Mouse (Mus musculus): ENCODE measurements at regions not wholly inside any gene's neighbourhood (a gene's known extent, or its start where the extent isn't known, plus 50 kb on each side); places are given as distances from the start of the nearest gene placed in this dataset.

GRCm38 (mm10) chr5:111844528-111844927 is 110.8 kb downstream of the Gm26897 start:
- Histone ChIP-seq H3K9me3 (replicated peaks; ENCODE audit: control insufficient read depth, low read length) (no peaks in the 10 kb centered on the region), H3K4me2 (ENCODE audit: low read depth, low read length) (no peak overlapping the region), H3K4me3 (replicated peaks; ENCODE audit: low read length) (no peak overlapping the region), H3K36me3 (ENCODE audit: control insufficient read depth, insufficient read depth, low read length) (no peaks in the 10 kb centered on the region), H3K4me1 (ENCODE audit: control insufficient read depth, insufficient read depth, low read length) (no peaks in the 10 kb centered on the region), H3K27me3 (ENCODE audit: control insufficient read depth, insufficient read depth, low read length) (no peaks in the 10 kb centered on the region; the same call in 1 of the 2 replicates), H3K9ac (ENCODE audit: low read length) (no peak overlapping the region), H3K27ac (ENCODE audit: low read length) (no peak overlapping the region)
- ATAC-seq (ENCODE audit: insufficient read depth, low FRiP score), result no peak
- 61% methylated on average over 3 of the region's 3 CpGs for WGBS

GRCm38 (mm10) chr5:111848917-111849316 is 115.2 kb downstream of the Gm26897 start:
- no peaks in the 10 kb centered on the region for H3K4me1 ChIP-seq (ENCODE audit: control insufficient read depth, insufficient read depth, low read length)
- no peaks in the 10 kb centered on the region for H3K27me3 ChIP-seq (ENCODE audit: control insufficient read depth, insufficient read depth, low read length)
- WGBS, result 71% methylated on average over 9 of the region's 10 CpGs
- H3K9me3 ChIP-seq (replicated peaks; ENCODE audit: control insufficient read depth, low read length), result no peaks in the 10 kb centered on the region
- H3K9ac ChIP-seq (ENCODE audit: low read length), result no peak overlapping the region
- H3K36me3 ChIP-seq (ENCODE audit: control insufficient read depth, insufficient read depth, low read length), result no peaks in the 10 kb centered on the region
- no peak overlapping the region for H3K4me2 ChIP-seq (ENCODE audit: low read depth, low read length)
- no peak overlapping the region for H3K27ac ChIP-seq (ENCODE audit: low read length)
- no peak overlapping the region for H3K4me3 ChIP-seq (replicated peaks; ENCODE audit: low read length)
- ATAC-seq (ENCODE audit: insufficient read depth, low FRiP score), result no peak

- no peak for ATAC-seq (ENCODE audit: insufficient read depth, low FRiP score)
Observed at GRCm38 (mm10) chr5:111852682-111853081, 119.0 kb downstream of the Gm26897 start.

GRCm38 (mm10) chr5:111855366-111855765 is 121.6 kb downstream of the Gm26897 start:
- no peak overlapping the region for H3K27ac ChIP-seq (ENCODE audit: low read length)
- WGBS, result 77% methylated on average over 2 of the region's 2 CpGs

More at GRCm38 (mm10) chr5:111852682-111853081, 119.0 kb downstream of the Gm26897 start:
- whole genome bisulfite sequencing, result 45% methylated on average over 6 of the region's 6 CpGs
- H3K4me3 ChIP-seq (replicated peaks; ENCODE audit: low read length), result no peak overlapping the region
- H3K27me3 ChIP-seq (ENCODE audit: control insufficient read depth, insufficient read depth, low read length), result no peaks in the 10 kb centered on the region
- H3K4me2 ChIP-seq (ENCODE audit: low read depth, low read length), result no peak overlapping the region
- H3K27ac ChIP-seq (ENCODE audit: low read length), result no peak overlapping the region
- H3K36me3 ChIP-seq (ENCODE audit: control insufficient read depth, insufficient read depth, low read length), result no peaks in the 10 kb centered on the region
- no peak overlapping the region for H3K9ac ChIP-seq (ENCODE audit: low read length)
- H3K4me1 ChIP-seq (ENCODE audit: control insufficient read depth, insufficient read depth, low read length), result no peaks in the 10 kb centered on the region
- no peaks in the 10 kb centered on the region for H3K9me3 ChIP-seq (replicated peaks; ENCODE audit: control insufficient read depth, low read length)

GRCm38 (mm10) chr5:111857200-111857599 is 123.5 kb downstream of the Gm26897 start:
- no peak for ATAC-seq (ENCODE audit: insufficient read depth, low FRiP score)
- Histone ChIP-seq H3K27me3 (ENCODE audit: control insufficient read depth, insufficient read depth, low read length) (no peaks in the 10 kb centered on the region), H3K9me3 (replicated peaks; ENCODE audit: control insufficient read depth, low read length) (no peaks in the 10 kb centered on the region), H3K4me2 (ENCODE audit: low read depth, low read length) (no peak overlapping the region), H3K9ac (ENCODE audit: low read length) (no peak overlapping the region), H3K27ac (ENCODE audit: low read length) (no peak overlapping the region), H3K4me1 (ENCODE audit: control insufficient read depth, insufficient read depth, low read length) (peaks cover 8% of the 10 kb centered on the region; the same call in 1 of the 2 replicates), H3K36me3 (ENCODE audit: control insufficient read depth, insufficient read depth, low read length) (no peaks in the 10 kb centered on the region), H3K4me3 (replicated peaks; ENCODE audit: low read length) (no peak overlapping the region)
- WGBS, result 87% methylated on average over 7 of the region's 7 CpGs

More at GRCm38 (mm10) chr5:111855366-111855765, 121.6 kb downstream of the Gm26897 start:
- Histone ChIP-seq H3K4me2 (ENCODE audit: low read depth, low read length) (no peak overlapping the region), H3K9ac (ENCODE audit: low read length) (no peak overlapping the region), H3K4me3 (replicated peaks; ENCODE audit: low read length) (no peak overlapping the region), H3K27me3 (ENCODE audit: control insufficient read depth, insufficient read depth, low read length) (no peaks in the 10 kb centered on the region), H3K36me3 (ENCODE audit: control insufficient read depth, insufficient read depth, low read length) (no peaks in the 10 kb centered on the region), H3K9me3 (replicated peaks; ENCODE audit: control insufficient read depth, low read length) (no peaks in the 10 kb centered on the region), H3K4me1 (ENCODE audit: control insufficient read depth, insufficient read depth, low read length) (peaks cover 8% of the 10 kb centered on the region; the same call in 1 of the 2 replicates)
- ATAC-seq (ENCODE audit: insufficient read depth, low FRiP score), result no peak

GRCm38 (mm10) chr5:111860436-111860835 is 126.7 kb downstream of the Gm26897 start:
- 100% methylated on average over 1 of the region's 1 CpGs for WGBS
- Histone ChIP-seq H3K4me3 (replicated peaks; ENCODE audit: low read length) (no peak overlapping the region), H3K9ac (ENCODE audit: low read length) (no peak overlapping the region), H3K36me3 (ENCODE audit: control insufficient read depth, insufficient read depth, low read length) (no peaks in the 10 kb centered on the region), H3K27ac (ENCODE audit: low read length) (no peak overlapping the region), H3K4me1 (ENCODE audit: control insufficient read depth, insufficient read depth, low read length) (peaks cover 12% of the 10 kb centered on the region; the same call in 1 of the 2 replicates), H3K27me3 (ENCODE audit: control insufficient read depth, insufficient read depth, low read length) (no peaks in the 10 kb centered on the region), H3K9me3 (replicated peaks; ENCODE audit: control insufficient read depth, low read length) (no peaks in the 10 kb centered on the region), H3K4me2 (ENCODE audit: low read depth, low read length) (no peak overlapping the region)
- ATAC-seq (ENCODE audit: insufficient read depth, low FRiP score), result no peak

- Histone ChIP-seq H3K9me3 (replicated peaks; ENCODE audit: control insufficient read depth, low read length) (no peaks in the 10 kb centered on the region), H3K4me3 (replicated peaks; ENCODE audit: low read length) (no peak overlapping the region), H3K4me1 (ENCODE audit: control insufficient read depth, insufficient read depth, low read length) (peaks cover 12% of the 10 kb centered on the region; the same call in 1 of the 2 replicates), H3K27me3 (ENCODE audit: control insufficient read depth, insufficient read depth, low read length) (no peaks in the 10 kb centered on the region; the same call in 1 of the 2 replicates), H3K4me2 (ENCODE audit: low read depth, low read length) (no peak overlapping the region), H3K9ac (ENCODE audit: low read length) (no peak overlapping the region), H3K36me3 (ENCODE audit: control insufficient read depth, insufficient read depth, low read length) (no peaks in the 10 kb centered on the region), H3K27ac (ENCODE audit: low read length) (no peak overlapping the region)
- WGBS, result 92% methylated on average over 4 of the region's 4 CpGs
- no peak for ATAC-seq (ENCODE audit: insufficient read depth, low FRiP score)
Observed at GRCm38 (mm10) chr5:111862331-111862730, 128.6 kb downstream of the Gm26897 start.

GRCm38 (mm10) chr5:111863922-111864321 is 130.2 kb downstream of the Gm26897 start:
- H3K9ac ChIP-seq (ENCODE audit: low read length), result no peak overlapping the region
- H3K36me3 ChIP-seq (ENCODE audit: control insufficient read depth, insufficient read depth, low read length), result no peaks in the 10 kb centered on the region
- H3K27ac ChIP-seq (ENCODE audit: low read length), result no peak overlapping the region; the same call in 1 of the 2 replicates
- peak; percentile 50; the same call in 1 of the 2 replicates for ATAC-seq (ENCODE audit: insufficient read depth, low FRiP score)
- no peak overlapping the region for H3K4me2 ChIP-seq (ENCODE audit: low read depth, low read length)
- H3K4me1 ChIP-seq (ENCODE audit: control insufficient read depth, insufficient read depth, low read length), result 0 out of 2 replicates have a peak, but pooled peaks cover 5% of the 10 kb centered on the region
- no peaks in the 10 kb centered on the region for H3K9me3 ChIP-seq (replicated peaks; ENCODE audit: control insufficient read depth, low read length)
- no peak overlapping the region for H3K4me3 ChIP-seq (replicated peaks; ENCODE audit: low read length)
- 36% methylated on average over 7 of the region's 7 CpGs for WGBS
- H3K27me3 ChIP-seq (ENCODE audit: control insufficient read depth, insufficient read depth, low read length), result no peaks in the 10 kb centered on the region; the same call in 1 of the 2 replicates

- no peaks in the 10 kb centered on the region; the same call in 1 of the 2 replicates for H3K27me3 ChIP-seq (ENCODE audit: control insufficient read depth, insufficient read depth, low read length)
- no peaks in the 10 kb centered on the region for H3K9me3 ChIP-seq (replicated peaks; ENCODE audit: control insufficient read depth, low read length)
- H3K27ac ChIP-seq (ENCODE audit: low read length), result no peak overlapping the region
- no peak overlapping the region for H3K4me2 ChIP-seq (ENCODE audit: low read depth, low read length)
- no peak overlapping the region for H3K9ac ChIP-seq (ENCODE audit: low read length)
- no peak overlapping the region for H3K4me3 ChIP-seq (replicated peaks; ENCODE audit: low read length)
- H3K4me1 ChIP-seq (ENCODE audit: control insufficient read depth, insufficient read depth, low read length), result 0 out of 2 replicates have a peak, but pooled peaks cover 5% of the 10 kb centered on the region
- H3K36me3 ChIP-seq (ENCODE audit: control insufficient read depth, insufficient read depth, low read length), result no peaks in the 10 kb centered on the region
- WGBS, result 63% methylated on average over 13 of the region's 13 CpGs
- no peak for ATAC-seq (ENCODE audit: insufficient read depth, low FRiP score)
Observed at GRCm38 (mm10) chr5:111864606-111865005, 130.9 kb downstream of the Gm26897 start.
